Mouse (Mus musculus): ENCODE data around the gene Tbx15.

GRCm38 (mm10) chr3:99311943-99312635 lies 71.9 kb downstream of the Tbx15 start:
- TF ChIP-seq POLR2A (IDR thresholded peaks at IDR 0.05; ENCODE audit: borderline replicate concordance, low read depth, low read length) (no peak), CTCF (IDR thresholded peaks at IDR 0.05; ENCODE audit: low read depth, low read length) (no peak)
